In genomic region chr13:22039951-22040463, GRCm38 (mm10) we compare ENCODE assay signal across 9 mouse cellular contexts. TPM values are rescaled to one million over a fixed set of nuclear protein-coding genes. Genes with fewer than 3 reads are reported as not detected.
A peak's percentile ranks its signal among the peaks of the same experiment; 100 is the strongest.
DNase-seq lines count a peak whose midpoint lies in the region; ATAC-seq and TF ChIP-seq lines count a peak whose summit lies in the region.
"Had no signal": no experiment of that assay in that cellular context is flagged by ENCODE, and none has a peak within 500 bp of the region (broad histone marks: within the 10 kb centered on the region; RNA-seq: fewer than 3 reads in every experiment).

No protein-coding gene starts in this region.

- no peaks in the 10 kb centered on the region for H3K27me3 ChIP-seq in heart, embryonic 11.5 days (ENCODE audit: control insufficient read depth, insufficient read depth, low read length)
- no peaks in the 10 kb centered on the region for H3K27me3 ChIP-seq in CH12.LX (replicated peaks)
- no peaks in the 10 kb centered on the region for H3K27me3 ChIP-seq in forebrain, embryonic 16.5 days (replicated peaks; ENCODE audit: control insufficient read depth, insufficient read depth, low read length)
- no peaks in the 10 kb centered on the region for H3K27me3 ChIP-seq in liver, embryonic 15.5 days

- intact Hi-C loops in heart, postnatal 36 days (cut with DNase I): loop anchor here (2.0 to 10.0 kb wide), 8 partner anchors 215 to 1702 kb away; partner anchors contain the start of genes Hist1h1t, Hist1h2af, Hist1h2ai and Hist1h2bc

- TF ChIP-seq EP300 in CH12.LX (IDR thresholded peaks at IDR 0.05; ENCODE audit: low read length): no peak

- no peak for TF ChIP-seq POLR2A in CH12.LX (IDR thresholded peaks at IDR 0.05; ENCODE audit: low read depth, low read length)

- peak overlapping the region; percentile 76 for H3K4me2 ChIP-seq in heart, embryonic 11.5 days
- H3K4me2 ChIP-seq in CH12.LX (ENCODE audit: insufficient read depth, low read depth, poor library complexity, severe bottlenecking): peak overlapping the region; percentile 96
- peak overlapping the region; percentile 89 for H3K4me2 ChIP-seq in forebrain, embryonic 16.5 days (ENCODE audit: low read length)
- H3K4me2 ChIP-seq in liver, embryonic 15.5 days: peak overlapping the region; percentile 72

- H3K9ac ChIP-seq in heart, embryonic 11.5 days (ENCODE audit: low read depth, low read length): peak overlapping the region; percentile 70; the same call in 1 of the 2 replicates
- peak overlapping the region; percentile 81 for H3K9ac ChIP-seq in CH12.LX (ENCODE audit: insufficient read depth, low read depth)
- H3K9ac ChIP-seq in forebrain, embryonic 16.5 days (replicated peaks; ENCODE audit: low read depth, low read length): 0 out of 2 replicates have a peak overlapping the region, but pooled peaks have one; percentile 4
- H3K9ac ChIP-seq in liver, embryonic 15.5 days: peak overlapping the region; percentile 65

- H3K4me3 ChIP-seq in heart, embryonic 11.5 days (ENCODE audit: low read depth, low read length): peak overlapping the region; percentile 39
- H3K4me3 ChIP-seq in CH12.LX (replicated peaks in 1 of 3; ENCODE audit: low read depth in 2 of 3, low read length in 2 of 3, poor library complexity in 1 of 3): peak overlapping the region; percentile 36 to 67 (median 41)
- H3K4me3 ChIP-seq in forebrain, embryonic 16.5 days (replicated peaks; ENCODE audit: low read length): peak overlapping the region; percentile 51
- H3K4me3 ChIP-seq in liver, embryonic 15.5 days (replicated peaks): peak overlapping the region; percentile 56

- WGBS in heart, embryonic 11.5 days (ENCODE audit: insufficient replicate concordance): 12% methylated on average over 2 of the region's 2 CpGs
- WGBS in forebrain, embryonic 16.5 days: 5% methylated on average over 2 of the region's 2 CpGs
- WGBS in liver, embryonic 15.5 days (ENCODE audit: insufficient replicate concordance): 4% methylated on average over 2 of the region's 2 CpGs

- peaks cover 15% of the 10 kb centered on the region for H3K4me1 ChIP-seq in heart, embryonic 11.5 days (ENCODE audit: control insufficient read depth, insufficient read depth, low read length)
- peaks cover 0 to 31% of the 10 kb centered on the region in 2 experiments; a peak in 2 of 4 replicates for H3K4me1 ChIP-seq in CH12.LX (ENCODE audit: control insufficient read depth in 1 of 2, insufficient read depth in 2 of 2)
- H3K4me1 ChIP-seq in forebrain, embryonic 16.5 days (replicated peaks; ENCODE audit: control insufficient read depth, insufficient read depth, low read length): peaks cover 28% of the 10 kb centered on the region
- peaks cover 56% of the 10 kb centered on the region for H3K4me1 ChIP-seq in liver, embryonic 15.5 days (replicated peaks)

- in situ Hi-C loops in CH12.LX (cut with MboI; ENCODE audit: low pct_ligation_motif_present, low pct_unique_long_range_greater_than_20kb, low sequenced_read_pairs): loop anchor here (10.0 to 25.0 kb wide), 4 partner anchors 295 to 1722 kb away; partner anchors contain the start of genes Abt1, Hist1h1a, Hist1h2ab and Hist1h3a

- no peak for ATAC-seq in heart, embryonic 11.5 days (replicated peaks; ENCODE audit: insufficient number of reproducible peaks, low FRiP score, low TSS enrichment)
- ATAC-seq in forebrain, embryonic 16.5 days: no peak
- no peak for ATAC-seq in liver, embryonic 15.5 days (ENCODE audit: insufficient read depth)

- no peaks in the 10 kb centered on the region for H3K9me3 ChIP-seq in heart, embryonic 11.5 days (replicated peaks; ENCODE audit: control insufficient read depth, low read length)
- H3K9me3 ChIP-seq in CH12.LX (replicated peaks; ENCODE audit: low read length): no peaks in the 10 kb centered on the region
- H3K9me3 ChIP-seq in forebrain, embryonic 16.5 days (ENCODE audit: control insufficient read depth, low read length): no peaks in the 10 kb centered on the region
- H3K9me3 ChIP-seq in liver, embryonic 15.5 days (replicated peaks): no peaks in the 10 kb centered on the region

- TF ChIP-seq CTCF in CH12.LX (conservative IDR thresholded peaks at IDR 0.05 in 1 of 2, IDR thresholded peaks at IDR 0.05 in 1 of 2; ENCODE audit: low read depth in 2 of 2, low read length in 2 of 2): no peak

- dilution Hi-C loops in CH12.LX (cut with MboI; ENCODE audit: extremely low pct_ligation_motif_present, extremely low pct_unique_long_range_greater_than_20kb, low sequenced_read_pairs): no loop called here

- peak overlapping the region; percentile 95 for H3K27ac ChIP-seq in heart, embryonic 11.5 days (ENCODE audit: low read depth, low read length)
- peak overlapping the region; percentile 96 for H3K27ac ChIP-seq in CH12.LX (ENCODE audit: insufficient read depth, low read depth)
- peak overlapping the region; percentile 89 for H3K27ac ChIP-seq in forebrain, embryonic 16.5 days (ENCODE audit: low read length)
- H3K27ac ChIP-seq in liver, embryonic 15.5 days (replicated peaks): peak overlapping the region; percentile 100

- no peak for TF ChIP-seq RAD21 in CH12.LX (IDR thresholded peaks at IDR 0.05; ENCODE audit: low read depth, low read length)

- no peaks in the 10 kb centered on the region for H3K36me3 ChIP-seq in heart, embryonic 11.5 days (ENCODE audit: control insufficient read depth, insufficient read depth, low read length)
- no peaks in the 10 kb centered on the region for H3K36me3 ChIP-seq in CH12.LX (replicated peaks in 1 of 2; ENCODE audit: control insufficient read depth in 1 of 2, insufficient read depth in 1 of 2, low read length in 1 of 2)
- H3K36me3 ChIP-seq in forebrain, embryonic 16.5 days (ENCODE audit: control insufficient read depth, insufficient read depth): no peaks in the 10 kb centered on the region
- no peaks in the 10 kb centered on the region for H3K36me3 ChIP-seq in liver, embryonic 15.5 days (replicated peaks)

- DNase-seq in heart, postnatal 36 days: no peak
- peak; percentile 45 for DNase-seq in CH12.LX (ENCODE audit: extremely low read depth)
- no peak for DNase-seq in right cerebral cortex, postnatal 25 days
- no peak for DNase-seq in left cerebral cortex, adult 9 months (ENCODE audit: low spot score in 2 of 2)
- no peak for DNase-seq in kidney, adult 8-10 months
- DNase-seq: kidney, postnatal 10 days had no signal

- no peaks in the 10 kb centered on the region for H3K79me2 ChIP-seq in CH12.LX (replicated peaks; ENCODE audit: control insufficient read depth, extremely low read depth, insufficient read depth, poor library complexity, severe bottlenecking)

TF ChIP-seq in CH12.LX, 34 proteins besides CTCF, POLR2A, EP300 and RAD21 (continues in another document):
- no peak for TF ChIP-seq JUN (IDR thresholded peaks at IDR 0.05; ENCODE audit: insufficient read depth, low read depth, low read length)
- TF ChIP-seq ZC3H11A (IDR thresholded peaks at IDR 0.05; ENCODE audit: low read depth, low read length): no peak
- TF ChIP-seq ELF1 (IDR thresholded peaks at IDR 0.05; ENCODE audit: low read depth, low read length): no peak
- TF ChIP-seq ETS1 (conservative IDR thresholded peaks at IDR 0.05; ENCODE audit: low read depth, low read length): no peak
- TF ChIP-seq TBP (conservative IDR thresholded peaks at IDR 0.05; ENCODE audit: low read depth, low read length): no peak
- TF ChIP-seq IRF4 (IDR thresholded peaks at IDR 0.05; ENCODE audit: low read depth, low read length): no peak

RNA-seq across cellular contexts. Expression of gene Hist1h4i, which starts 1.2 kb away (rescaled TPM):
- 12.1 and 15.7 TPM in 2 replicates for polyA plus RNA-seq in heart, embryonic 11.5 days (2014; fragmentation: Nextera tagmentation; extraction: Ambion mirVana)
- 10 to 100 TPM; 15.8 to 18.6 TPM for total RNA-seq in heart, postnatal 36 days (2021)
- total RNA-seq in CH12.LX (2012; rRNA removed): 768 and 812 TPM in 2 replicates
- total RNA-seq in CH12.LX (2014; rRNA removed): 29.9 and 35.7 TPM in 2 replicates
- 6.4 TPM in 2 replicates for polyA plus RNA-seq in CH12.LX (2012; ENCODE audit: insufficient read length, low read depth)
- 14.0 and 14.5 TPM in 2 replicates for polyA plus RNA-seq in forebrain, embryonic 16.5 days (2015; fragmentation: Nextera tagmentation; extraction: Ambion mirVana)
- 40.8 and 42.0 TPM in 2 replicates for polyA plus RNA-seq in liver, embryonic 15.5 days (2015; fragmentation: Nextera tagmentation; extraction: Ambion mirVana)

RNA-seq across cellular contexts. Expression of gene Hist1h2ag, which starts 2.7 kb away (rescaled TPM):
- 12.3 and 19.7 TPM in 2 replicates for polyA plus RNA-seq in heart, embryonic 11.5 days (2014; fragmentation: Nextera tagmentation; extraction: Ambion mirVana)
- 10 to 100 TPM; 10.3 to 10.5 TPM for total RNA-seq in heart, postnatal 36 days (2021)
- 576 and 708 TPM in 2 replicates for total RNA-seq in CH12.LX (2012; rRNA removed)
- total RNA-seq in CH12.LX (2014; rRNA removed): 21.8 and 22.0 TPM in 2 replicates
- polyA plus RNA-seq in CH12.LX (2012; ENCODE audit: insufficient read length, low read depth): 7.3 and 13.0 TPM in 2 replicates
- polyA plus RNA-seq in forebrain, embryonic 16.5 days (2015; fragmentation: Nextera tagmentation; extraction: Ambion mirVana): 8.5 and 13.4 TPM in 2 replicates
- polyA plus RNA-seq in liver, embryonic 15.5 days (2015; fragmentation: Nextera tagmentation; extraction: Ambion mirVana): 13.0 and 22.6 TPM in 2 replicates

RNA-seq across cellular contexts. Expression of gene Hist1h2bj, which starts 3.0 kb away (rescaled TPM):
- 2.7 and 7.5 TPM in 2 replicates for polyA plus RNA-seq in heart, embryonic 11.5 days (2014; fragmentation: Nextera tagmentation; extraction: Ambion mirVana)
- total RNA-seq in heart, postnatal 36 days (2021): 1 to 10 TPM; 7.2 to 9.7 TPM
- total RNA-seq in CH12.LX (2012; rRNA removed) (1,723 and 1,790 TPM in 2 replicates), CH12.LX (2014; rRNA removed) (23.2 and 23.8 TPM in 2 replicates)
- 0.72 and 2.5 TPM in 2 replicates for polyA plus RNA-seq in CH12.LX (2012; ENCODE audit: insufficient read length, low read depth)
- 2.1 and 3.1 TPM in 2 replicates for polyA plus RNA-seq in forebrain, embryonic 16.5 days (2015; fragmentation: Nextera tagmentation; extraction: Ambion mirVana)
- 17.5 and 18.4 TPM in 2 replicates for polyA plus RNA-seq in liver, embryonic 15.5 days (2015; fragmentation: Nextera tagmentation; extraction: Ambion mirVana)

RNA-seq across cellular contexts. Expression of gene Hist1h2bk, which starts 4.3 kb away (rescaled TPM):
- polyA plus RNA-seq in heart, embryonic 11.5 days (2014; fragmentation: Nextera tagmentation; extraction: Ambion mirVana): 2.2 and 3.9 TPM in 2 replicates
- 10 to 100 TPM; 23.3 to 28.1 TPM for total RNA-seq in heart, postnatal 36 days (2021)
- total RNA-seq in CH12.LX (2012; rRNA removed) (2,586 and 2,636 TPM in 2 replicates), CH12.LX (2014; rRNA removed) (38.2 and 47.2 TPM in 2 replicates)
- polyA plus RNA-seq in CH12.LX (2012; ENCODE audit: insufficient read length, low read depth): 3.7 and 8.1 TPM in 2 replicates
- polyA plus RNA-seq in forebrain, embryonic 16.5 days (2015; fragmentation: Nextera tagmentation; extraction: Ambion mirVana): 3.3 TPM in 1 of 2 replicates, not detected in the other
- 4.4 and 5.4 TPM in 2 replicates for polyA plus RNA-seq in liver, embryonic 15.5 days (2015; fragmentation: Nextera tagmentation; extraction: Ambion mirVana)

RNA-seq across cellular contexts. Expression of gene Hist1h2ah, which starts 4.6 kb away (rescaled TPM):
- polyA plus RNA-seq in heart, embryonic 11.5 days (2014; fragmentation: Nextera tagmentation; extraction: Ambion mirVana): 10.1 TPM in 1 of 2 replicates, not detected in the other
- total RNA-seq in heart, postnatal 36 days (2021): 10 to 100 TPM in 1 of 2 experiments, 1 to 10 TPM in 1; 2.3 to 12.5 TPM
- total RNA-seq in CH12.LX (2012; rRNA removed) (628 and 652 TPM in 2 replicates), CH12.LX (2014; rRNA removed) (4.9 and 8.1 TPM in 2 replicates)
- polyA plus RNA-seq in CH12.LX (2012; ENCODE audit: insufficient read length, low read depth): 2.3 and 4.5 TPM in 2 replicates
- polyA plus RNA-seq in forebrain, embryonic 16.5 days (2015; fragmentation: Nextera tagmentation; extraction: Ambion mirVana): not detected in 2 replicates
- polyA plus RNA-seq in liver, embryonic 15.5 days (2015; fragmentation: Nextera tagmentation; extraction: Ambion mirVana): 9.5 and 11.4 TPM in 2 replicates

Comparison
In these comparisons a context has a peak if more than half of its experiments do, and no peak if none do; other contexts are left out.
1. H3K9ac ChIP-seq: peak in every context shown above with its lines; median percentile 81 in CH12.LX; 70 in heart, embryonic 11.5 days; 65 in liver, embryonic 15.5 days; 4 in forebrain, embryonic 16.5 days.